Mouse (Mus musculus) hindbrain, embryonic 13.5 days (tissue): ENCODE data around the gene Vmn1r176. TPM values are rescaled to one million over a fixed set of nuclear protein-coding genes. Genes with fewer than 3 reads are reported as not detected.
"Not testable (repeated sequence)": the region's sequence is repeated elsewhere in the genome, so short reads cannot be mapped to it uniquely, and the experiment has no call there.

Source experiments
- ATAC-seq: fragments of 200-750 bp; cut with Nextera tagmentation; 2 replicates; pipeline ENCODE4 v1.8.0; 2017; ENCODE audit warnings: moderate TSS enrichment; ENCODE audit not compliant: low FRiP score
- H3K27ac ChIP-seq: fragments of 300-500 bp; sonication (generic); 2 replicates; pipeline ENCODE4 v1.5.1; 2015; ENCODE audit warnings: inconsistent platforms, mild to moderate bottlenecking, moderate library complexity
- H3K27me3 ChIP-seq: fragments of 300-500 bp; sonication (generic); 2 replicates; pipeline ENCODE4 v1.6.1; 2015; ENCODE audit warnings: mild to moderate bottlenecking, inconsistent platforms
- H3K36me3 ChIP-seq: fragments of 300-500 bp; sonication (generic); 2 replicates; pipeline ENCODE4 v1.6.1; 2015; ENCODE audit warnings: mild to moderate bottlenecking, inconsistent platforms
- H3K4me1 ChIP-seq: fragments of 300-500 bp; sonication (generic); replicated peaks from 2 replicates; pipeline ENCODE4 v1.6.1; 2015; ENCODE audit warnings: inconsistent platforms
- H3K4me2 ChIP-seq: fragments of 300-500 bp; sonication (generic); 2 replicates; pipeline ENCODE4 v1.6.1; 2015; ENCODE audit warnings: inconsistent platforms, mild to moderate bottlenecking, moderate library complexity
- H3K4me3 ChIP-seq: fragments of 300-500 bp; sonication (generic); 2 replicates; pipeline ENCODE4 v1.5.1; 2015; ENCODE audit warnings: mild to moderate bottlenecking, inconsistent platforms
- H3K9ac ChIP-seq: fragments of 300-500 bp; sonication (generic); 2 replicates; pipeline ENCODE4 v1.6.1; 2015; ENCODE audit warnings: mild to moderate bottlenecking, inconsistent platforms
- H3K9me3 ChIP-seq: fragments of 300-500 bp; sonication (generic); 2 replicates; pipeline ENCODE4 v1.6.1; 2016; ENCODE audit warnings: inconsistent platforms
- WGBS: fragments of 180-500 bp; shearing (Covaris S2); methylation state at CpG from one replicate; pipeline ENCODE4 v1.1.7; 2015; 5-methylcytosine and 5-hydroxymethylcytosine counted together
- polyA plus RNA-seq: library from polyadenylated mRNA; unstranded; fragments of >200 nt; fragmentation: Nextera tagmentation; extraction: Ambion mirVana; gene quantifications from 2 replicates; pipeline ENCODE4 v1.2.1, GENCODE M21; 2015

Gene Vmn1r176
- not detected in 2 replicates for polyA plus RNA-seq

GRCm38 (mm10) chr7:23837272-23837671, at the start of gene Vmn1r176:
Gene Vmn1r176 (minus strand): TSS chr7:23837372.
- not testable (repeated sequence) for H3K9me3 ChIP-seq, H3K4me3 ChIP-seq, ATAC-seq, H3K4me2 ChIP-seq, H3K27me3 ChIP-seq, H3K27ac ChIP-seq, H3K9ac ChIP-seq, H3K4me1 ChIP-seq, H3K36me3 ChIP-seq
- WGBS = no CpG with 5 or more reads among the region's 1 CpGs

- H3K4me2 ChIP-seq, H3K27me3 ChIP-seq, ATAC-seq, H3K9me3 ChIP-seq, H3K9ac ChIP-seq, H3K4me1 ChIP-seq, H3K36me3 ChIP-seq, H3K27ac ChIP-seq, H3K4me3 ChIP-seq: not testable (repeated sequence)
- 76% methylated on average over 4 of the region's 4 CpGs for WGBS
These were observed 39.7 kb upstream of the Vmn1r176 start for GRCm38 (mm10) chr7:23876918-23877317.

DNA sequence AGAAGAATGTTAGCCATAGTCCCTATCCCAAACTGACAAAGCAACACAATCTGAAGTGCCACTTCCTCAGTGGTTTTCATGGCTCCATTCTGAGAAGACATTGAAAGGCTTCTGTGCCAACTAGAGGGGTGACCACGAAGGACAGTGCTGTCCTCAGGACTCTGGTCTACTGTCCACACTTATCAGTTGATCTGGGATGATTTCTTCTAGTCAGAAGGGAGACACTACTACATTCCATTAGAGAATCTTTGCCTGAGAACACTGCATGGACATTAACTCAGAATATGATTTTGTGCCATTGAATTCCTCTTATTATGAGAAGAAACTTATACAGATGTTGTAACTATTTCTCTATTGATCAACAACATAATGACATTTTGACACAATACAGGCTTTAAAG, 29.2 kb upstream of the Vmn1r176 start, which contains the start of gene Vmn1r177:
Gene Vmn1r177, minus strand, starts transcription at position 101 of the 400 bp plus-strand sequence.
- WGBS = 8% methylated on average over 1 of the region's 1 CpGs
- not testable (repeated sequence) for ATAC-seq

GRCm38 (mm10) chr7:23810543-23810942, 26.6 kb downstream of the Vmn1r176 start, which contains the start of gene Vmn1r175:
Gene Vmn1r175 (minus strand): TSS chr7:23810643.
- not testable (repeated sequence) for H3K4me2 ChIP-seq, H3K27me3 ChIP-seq, H3K4me1 ChIP-seq, H3K9ac ChIP-seq, H3K4me3 ChIP-seq, ATAC-seq, H3K27ac ChIP-seq, H3K36me3 ChIP-seq
- H3K9me3 ChIP-seq = peaks cover 21% of the 10 kb centered on the region

More for the DNA sequence above, 29.2 kb upstream of the Vmn1r176 start, which contains the start of gene Vmn1r177:
- not testable (repeated sequence) for H3K27ac ChIP-seq, H3K4me3 ChIP-seq, H3K27me3 ChIP-seq, H3K9me3 ChIP-seq, H3K4me1 ChIP-seq, H3K36me3 ChIP-seq, H3K9ac ChIP-seq, H3K4me2 ChIP-seq

- Histone ChIP-seq H3K27ac (no peak overlapping the region), H3K4me1 (no peaks in the 10 kb centered on the region), H3K4me2 (no peak overlapping the region), H3K9me3 (peaks cover 64% of the 10 kb centered on the region), H3K9ac (no peak overlapping the region), H3K36me3 (no peaks in the 10 kb centered on the region), H3K27me3 (no peaks in the 10 kb centered on the region), H3K4me3 (no peak overlapping the region)
- 82% methylated on average over 6 of the region's 6 CpGs for WGBS
- ATAC-seq = no peak
These were observed 52.6 kb downstream of the Vmn1r176 start for GRCm38 (mm10) chr7:23784526-23784925.

Other genes with a start within 250 kb of the Vmn1r176 start
- not detected in 2 replicates for gene Vmn1r170, start 231.2 kb downstream of the Vmn1r176 start, polyA plus RNA-seq
- not detected in 2 replicates for gene Vmn1r171, start 206.7 kb downstream of the Vmn1r176 start, polyA plus RNA-seq
- not detected in 2 replicates for gene Vmn1r172, start 179.1 kb downstream of the Vmn1r176 start, polyA plus RNA-seq
- gene Vmn1r173, start 136.7 kb downstream of the Vmn1r176 start, polyA plus RNA-seq = not detected in 2 replicates
- not detected in 2 replicates for gene Vmn1r174, start 85.1 kb downstream of the Vmn1r176 start, polyA plus RNA-seq
- not detected in 2 replicates for gene Vmn1r175, start 26.7 kb downstream of the Vmn1r176 start, polyA plus RNA-seq
- gene Vmn1r177, start 29.1 kb upstream of the Vmn1r176 start, polyA plus RNA-seq = not detected in 2 replicates
- gene Vmn1r178, start 54.6 kb upstream of the Vmn1r176 start, polyA plus RNA-seq = not detected in 2 replicates
- not detected in 2 replicates for gene Vmn1r179, start 89.6 kb upstream of the Vmn1r176 start, polyA plus RNA-seq
- gene Vmn1r180, start 113.3 kb upstream of the Vmn1r176 start, polyA plus RNA-seq = not detected in 2 replicates
- not detected in 2 replicates for gene Vmn1r181, start 137.2 kb upstream of the Vmn1r176 start, polyA plus RNA-seq
- gene V1rd19, start 164.3 kb upstream of the Vmn1r176 start, polyA plus RNA-seq = not detected in 2 replicates
- gene Vmn1r183, start 215.9 kb upstream of the Vmn1r176 start, polyA plus RNA-seq = not detected in 2 replicates
- gene Zfp180, start 244.6 kb upstream of the Vmn1r176 start, polyA plus RNA-seq = 31.9 and 32.1 TPM in 2 replicates